Mouse (Mus musculus): ENCODE data around the gene Ube2c. TPM values are rescaled to one million over a fixed set of nuclear protein-coding genes. Genes with fewer than 3 reads are reported as not detected.

The Ube2c gene
- total RNA-seq, 2 experiments from 2014 or later, result 0.20 to 0.33 TPM

DNA sequence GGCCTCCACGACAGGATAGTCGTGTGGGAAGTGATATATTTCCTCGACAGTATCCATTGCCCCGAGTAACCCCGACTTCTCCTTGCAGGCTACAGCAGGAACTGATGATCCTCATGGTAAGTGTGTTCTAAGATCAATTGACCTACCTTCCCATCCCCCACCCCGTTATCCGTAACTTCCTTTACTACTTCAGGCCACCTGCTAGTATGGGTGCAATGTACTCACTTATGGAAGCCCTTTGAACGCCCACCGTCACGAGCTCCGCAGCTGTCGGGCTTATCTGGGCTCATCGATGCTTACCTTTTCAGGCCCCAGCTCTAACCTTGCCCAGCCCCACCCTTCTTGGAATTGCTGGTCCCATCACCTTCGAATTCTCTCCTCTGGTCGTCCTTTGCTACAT is 581 bp downstream of the Ube2c start:
- Histone ChIP-seq H3K27ac (no peak overlapping the region), H3K4me3 (peak overlapping the region; percentile 83)
- intact Hi-C loops (cut with DNase I), result no loop called here
- DNase-seq, result no peak
- no peak for TF ChIP-seq CTCF (IDR thresholded peaks at IDR 0.05)

DNA sequence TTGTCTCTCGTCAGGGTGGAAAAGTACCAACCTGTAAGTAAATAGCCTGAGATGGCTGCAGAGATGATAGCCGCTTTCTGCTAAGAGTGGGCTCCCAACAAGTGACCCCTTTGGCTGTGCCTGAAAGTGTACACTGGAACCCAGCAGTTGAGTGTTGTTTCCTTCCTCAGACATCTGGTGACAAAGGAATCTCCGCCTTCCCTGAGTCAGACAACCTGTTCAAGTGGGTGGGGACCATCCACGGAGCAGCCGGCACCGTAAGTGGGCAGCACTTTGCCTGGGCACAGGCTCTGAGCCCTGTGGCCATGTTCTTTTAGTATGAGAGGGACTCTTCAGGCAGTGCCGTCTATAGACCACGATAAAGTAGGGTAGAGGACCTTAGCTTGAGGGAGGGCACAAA is 1.4 kb downstream of the Ube2c start:
- DNase-seq, result no peak
- Histone ChIP-seq H3K27ac (no peak overlapping the region), H3K4me3 (no peak overlapping the region)
- TF ChIP-seq CTCF (IDR thresholded peaks at IDR 0.05), result no peak
- intact Hi-C loops (cut with DNase I), result no loop called here

DNA sequence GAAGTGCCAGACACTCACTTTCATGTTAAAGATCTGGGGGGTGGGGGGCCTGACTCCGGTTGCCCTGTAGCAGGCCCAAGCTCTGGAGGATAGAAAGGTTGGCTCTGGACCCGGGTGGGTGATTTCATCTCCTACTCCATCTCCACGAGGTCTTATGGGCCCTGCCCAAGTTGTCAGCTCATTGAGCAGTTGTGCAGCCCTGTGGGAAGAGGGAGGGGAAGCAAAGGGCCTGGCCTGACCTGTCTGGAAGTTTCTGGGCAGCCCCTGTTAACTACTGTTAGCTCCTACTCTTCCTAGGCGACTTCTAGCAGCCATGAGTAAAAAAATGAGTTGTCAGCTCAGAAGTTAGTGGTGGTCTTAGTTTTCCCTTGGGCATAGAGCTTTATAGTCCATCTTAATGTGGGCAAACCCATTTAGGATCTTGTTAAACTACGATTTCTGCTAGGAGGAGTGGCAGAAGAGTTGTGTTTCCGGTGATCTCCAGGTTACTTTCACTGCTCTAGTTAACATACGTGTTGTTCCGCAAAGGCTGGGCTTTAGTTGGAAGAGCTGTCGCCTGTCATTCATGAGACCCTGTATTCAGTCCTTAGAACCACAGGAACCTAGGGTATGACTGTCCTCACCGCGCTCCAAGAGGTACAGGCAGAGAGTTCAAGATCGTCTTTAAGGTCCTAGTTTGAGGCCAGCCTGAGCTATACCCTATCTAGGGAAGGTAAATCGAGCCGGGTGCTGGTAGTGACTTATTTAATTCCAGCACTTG is 3.7 kb downstream of the Ube2c start:
- intact Hi-C loops (cut with DNase I), result no loop called here
- Histone ChIP-seq H3K27ac (peak overlapping the region; percentile 54), H3K4me3 (no peak overlapping the region)
- TF ChIP-seq CTCF (IDR thresholded peaks at IDR 0.05), result no peak
- peak; percentile 60 for DNase-seq

DNA sequence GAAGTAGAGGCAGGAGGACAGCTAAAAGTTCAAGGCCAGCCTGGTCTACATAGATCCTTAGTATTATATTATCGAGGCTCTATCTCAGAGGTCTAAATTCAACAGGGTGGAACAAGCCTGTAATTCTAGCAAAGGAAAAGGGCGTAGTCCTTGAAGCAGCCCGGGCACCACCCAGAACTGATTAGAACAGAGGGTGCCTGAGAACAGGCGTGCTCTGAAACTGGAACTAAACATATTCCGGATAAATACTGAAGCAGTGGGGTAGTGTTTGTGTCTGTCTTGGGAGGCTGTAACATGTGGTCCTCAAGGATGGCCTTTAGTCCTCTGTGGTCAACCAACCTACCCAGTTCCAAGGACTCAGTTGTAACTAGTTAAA is 4.3 kb downstream of the Ube2c start:
- Histone ChIP-seq H3K4me3 (no peak overlapping the region), H3K27ac (peak overlapping the region; percentile 54)
- DNase-seq, result no peak
- no peak for TF ChIP-seq CTCF (IDR thresholded peaks at IDR 0.05)
- intact Hi-C loops (cut with DNase I), result no loop called here

DNA sequence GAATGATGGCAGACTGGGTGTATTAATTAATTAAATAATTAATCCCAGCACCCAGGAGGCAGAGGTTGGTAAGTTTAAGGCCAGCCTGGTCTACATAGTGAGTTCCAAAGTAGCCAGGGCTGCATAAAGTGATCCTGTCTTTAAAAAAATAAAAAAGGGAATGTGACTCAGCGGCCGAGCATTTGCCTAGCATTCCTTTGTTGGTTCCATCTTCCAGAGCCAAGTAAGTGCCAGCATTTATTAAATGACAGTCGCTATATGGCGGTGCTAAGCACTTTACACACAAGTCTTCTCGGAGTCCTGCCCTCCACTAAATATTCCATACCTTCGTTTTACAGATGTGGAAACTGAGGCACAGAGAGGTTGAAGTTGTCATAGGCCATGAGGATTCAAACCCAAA is 6.4 kb downstream of the Ube2c start:
- peak overlapping the region; percentile 95 for H3K27ac ChIP-seq
- no peak for DNase-seq
- intact Hi-C loops (cut with DNase I), result no loop called here
- TF ChIP-seq CTCF (IDR thresholded peaks at IDR 0.05), result no peak
- peak overlapping the region; percentile 74 for H3K4me3 ChIP-seq

DNA sequence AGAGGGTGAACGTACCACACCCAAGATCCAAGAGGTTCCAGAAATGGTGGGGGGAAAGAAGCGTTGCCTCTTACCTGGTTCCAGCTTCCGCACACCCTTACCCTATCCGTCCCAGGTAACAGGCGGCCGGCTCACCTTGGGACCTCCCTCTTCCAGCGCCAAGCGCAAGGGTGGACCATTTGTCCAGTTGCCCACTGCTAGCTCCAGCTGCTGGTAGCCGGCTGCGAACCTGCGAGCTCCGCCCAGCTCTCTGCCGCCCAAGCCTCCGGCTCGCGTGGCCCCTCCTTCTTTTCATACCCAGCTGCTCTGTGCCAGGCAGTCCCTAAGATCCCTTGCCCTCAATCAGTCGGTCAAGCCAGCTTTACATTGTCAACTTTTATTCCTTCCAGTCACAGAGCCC is 7.1 kb downstream of the Ube2c start:
- peak overlapping the region; percentile 74 for H3K4me3 ChIP-seq
- intact Hi-C loops (cut with DNase I), result no loop called here
- peak overlapping the region; percentile 95 for H3K27ac ChIP-seq
- no peak for TF ChIP-seq CTCF (IDR thresholded peaks at IDR 0.05)
- DNase-seq, result peak; percentile 56

DNA sequence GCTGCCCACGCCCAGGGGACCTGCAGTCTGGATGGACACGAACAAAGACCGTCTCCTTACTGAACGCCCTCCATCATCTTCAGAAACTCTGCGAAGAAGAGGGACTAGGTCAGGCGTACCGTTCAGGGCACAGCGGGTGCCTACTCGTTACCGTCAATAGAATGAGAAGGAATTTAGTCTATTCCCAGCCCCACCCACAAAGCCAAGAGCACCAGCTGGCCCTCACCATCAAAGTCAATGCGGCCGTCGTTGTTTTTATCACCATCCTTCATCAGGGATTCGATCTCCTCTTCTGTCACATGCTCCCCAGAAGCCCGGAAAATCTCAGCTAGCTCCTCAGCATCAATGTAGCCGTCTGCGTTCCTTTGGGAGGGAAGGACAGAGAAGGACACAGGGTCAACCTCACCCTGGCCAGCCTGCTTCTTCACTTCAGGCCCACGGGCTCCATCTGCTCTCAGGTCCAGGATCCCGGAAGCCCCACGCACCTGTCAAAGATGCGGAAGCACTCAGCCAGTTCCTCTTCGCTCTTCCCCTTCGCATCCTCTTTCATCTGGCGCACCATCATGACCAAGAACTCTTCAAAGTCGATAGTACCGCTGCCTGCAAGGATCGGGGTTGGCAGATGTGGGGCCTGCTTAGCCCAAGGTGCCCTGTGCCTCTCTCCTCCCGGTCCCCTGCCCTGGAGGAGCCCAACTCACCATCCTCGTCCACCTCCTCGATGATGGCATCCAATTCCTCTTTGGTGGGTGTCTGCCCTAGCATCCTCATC is 7.7 kb downstream of the Ube2c start:
- no peak for TF ChIP-seq CTCF (IDR thresholded peaks at IDR 0.05)
- Histone ChIP-seq H3K4me3 (peak overlapping the region; percentile 74), H3K27ac (peak overlapping the region; percentile 95)
- intact Hi-C loops (cut with DNase I), result no loop called here
- peak; percentile 36 for DNase-seq

DNA sequence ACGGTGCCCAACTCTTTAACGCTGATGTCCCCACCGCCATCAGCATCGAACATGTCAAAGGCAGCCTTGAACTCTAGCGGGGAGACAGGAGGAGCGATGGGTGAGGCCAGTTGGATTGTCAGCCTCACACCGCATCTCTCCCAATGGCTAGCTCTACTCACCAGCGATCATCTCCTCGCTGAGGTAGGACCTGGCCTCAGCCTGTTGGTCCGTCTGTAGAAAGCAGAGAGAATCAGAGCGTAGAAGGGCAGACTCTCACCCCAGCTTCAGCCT is 8.3 kb downstream of the Ube2c start:
- H3K4me3 ChIP-seq, result peak overlapping the region; percentile 74
- intact Hi-C loops (cut with DNase I), result no loop called here
- no peak for DNase-seq
- peak overlapping the region; percentile 95 for H3K27ac ChIP-seq
- no peak for TF ChIP-seq CTCF (IDR thresholded peaks at IDR 0.05)

DNA sequence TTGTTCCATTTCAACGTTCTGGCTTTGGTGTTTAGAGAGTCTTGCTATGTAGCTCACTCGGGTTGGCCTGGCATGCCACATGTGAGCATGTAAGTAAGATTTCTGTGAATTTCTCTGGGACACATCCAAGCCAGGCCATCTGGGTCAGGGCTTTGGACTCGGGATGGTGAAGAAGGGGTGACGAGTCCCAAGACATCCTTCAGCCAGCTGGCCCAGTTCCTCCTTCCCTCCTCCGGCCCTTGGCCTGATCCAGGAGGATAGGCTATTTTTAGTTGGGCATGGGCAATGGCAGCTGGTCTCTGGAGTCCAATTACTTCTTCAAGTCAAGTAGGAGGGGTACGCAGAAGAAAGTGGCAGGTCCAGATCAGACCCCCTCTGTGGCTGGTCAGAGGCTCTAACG is 9.1 kb downstream of the Ube2c start:
- Histone ChIP-seq H3K4me3 (peak overlapping the region; percentile 74), H3K27ac (peak overlapping the region; percentile 95)
- peak; percentile 91 for DNase-seq
- no peak for TF ChIP-seq CTCF (IDR thresholded peaks at IDR 0.05)
- intact Hi-C loops (cut with DNase I), result no loop called here

DNA sequence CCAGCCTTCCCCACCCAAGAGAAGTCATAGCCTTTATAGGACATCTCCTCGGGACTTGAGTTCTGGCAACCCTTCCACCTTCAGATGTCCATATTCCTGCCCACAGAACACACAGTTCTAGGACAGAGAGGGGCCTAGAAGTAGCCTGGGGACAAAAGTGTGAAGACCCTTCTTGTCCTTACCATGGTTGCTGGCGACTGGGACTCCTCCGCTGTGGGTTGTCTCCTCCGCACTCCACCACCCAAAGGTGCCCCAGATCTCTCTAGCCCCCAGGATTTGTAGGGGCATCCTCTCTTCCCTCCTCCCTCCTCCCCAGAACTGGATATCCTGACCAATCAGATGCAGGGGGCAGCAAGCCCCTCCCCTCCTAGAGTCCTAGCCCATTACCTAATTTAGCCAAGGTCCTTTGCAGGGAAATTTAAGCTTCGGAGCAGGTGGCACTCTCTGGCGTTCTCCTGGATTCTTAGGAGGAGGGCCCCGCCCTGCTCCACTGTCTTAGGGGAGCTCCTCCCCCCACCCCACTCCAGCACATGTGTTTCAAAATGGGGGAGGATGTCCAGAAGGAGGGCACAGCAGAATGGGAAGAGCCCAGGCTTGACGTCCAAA is 9.9 kb downstream of the Ube2c start, which contains the start of gene Tnnc2:
TSS of gene Tnnc2 (minus strand) at position 487 of the 606 bp plus-strand sequence.
- Histone ChIP-seq H3K4me3 (peak within 1 kb of the TSS; percentile 74), H3K27ac (peak within 1 kb of the TSS; percentile 95)
- peak; percentile 87 for DNase-seq
- no peak for TF ChIP-seq CTCF (IDR thresholded peaks at IDR 0.05)
- intact Hi-C loops (cut with DNase I), result no loop called here

DNA sequence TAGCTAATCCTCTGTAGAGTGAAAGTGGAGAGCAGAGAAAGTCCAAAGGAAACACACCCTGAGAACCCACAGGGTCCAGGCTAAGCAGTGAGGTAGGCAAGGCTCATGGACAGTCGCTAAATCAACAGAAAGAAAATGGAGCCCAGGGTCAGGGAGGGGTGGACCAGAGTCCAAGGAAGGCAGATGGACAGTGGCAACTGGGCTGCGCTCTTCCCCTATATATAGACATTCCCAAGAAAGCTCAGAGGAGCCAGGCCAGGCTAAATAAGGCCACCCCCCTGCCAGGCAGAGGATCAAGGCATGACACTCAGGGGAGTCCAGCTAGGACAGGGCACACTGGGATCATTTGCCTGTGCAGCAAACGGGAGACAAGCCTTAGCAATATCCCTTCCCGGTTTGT is 12.2 kb downstream of the Ube2c start:
- intact Hi-C loops (cut with DNase I), result no loop called here
- no peak for TF ChIP-seq CTCF (IDR thresholded peaks at IDR 0.05)
- H3K27ac ChIP-seq, result peak overlapping the region; percentile 95
- peak overlapping the region; percentile 52 for H3K4me3 ChIP-seq
- DNase-seq, result peak; percentile 91

DNA sequence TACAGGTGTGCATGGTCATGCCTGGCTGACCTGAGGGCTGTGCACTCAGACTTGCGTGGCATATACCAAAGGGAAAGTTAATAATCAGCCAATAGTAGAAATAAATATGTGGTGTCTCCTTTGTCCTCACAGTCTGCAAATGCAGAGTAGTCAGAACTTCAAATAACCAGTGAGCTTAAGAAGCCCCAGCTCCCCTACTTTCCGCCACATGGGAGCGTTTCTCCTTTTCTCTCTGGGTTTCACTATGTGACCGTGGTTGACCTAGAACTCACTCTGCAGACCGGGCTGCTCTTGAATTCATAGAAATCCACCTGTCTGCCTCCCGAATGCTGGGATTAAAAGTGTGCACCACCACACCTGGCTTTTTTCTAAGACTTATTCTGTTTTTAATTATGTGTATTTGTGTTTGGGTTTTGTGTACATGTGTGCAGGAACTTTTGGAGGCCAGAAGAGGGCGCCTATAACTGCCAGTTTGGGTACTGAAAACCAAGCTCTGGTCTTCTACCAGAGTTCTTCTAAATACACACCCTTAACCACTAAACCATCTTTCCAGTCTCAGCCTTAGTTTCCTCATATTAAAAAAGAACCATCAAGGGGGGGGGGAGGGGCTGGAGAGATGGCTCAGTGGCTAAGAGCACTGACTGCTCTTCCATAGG is 14.4 kb downstream of the Ube2c start:
- Histone ChIP-seq H3K4me3 (no peak overlapping the region; the same call in 1 of the 2 replicates), H3K27ac (peak overlapping the region; percentile 98)
- no peak for DNase-seq
- peak; percentile 49; the same call in 1 of the 2 replicates for TF ChIP-seq CTCF (IDR thresholded peaks at IDR 0.05)
- intact Hi-C loops (cut with DNase I), result no loop called here

Data from gastrocnemius, adult 2 months (tissue).